Comparison of ENCODE assay signal across 8 mouse cellular contexts in the genomic region with DNA sequence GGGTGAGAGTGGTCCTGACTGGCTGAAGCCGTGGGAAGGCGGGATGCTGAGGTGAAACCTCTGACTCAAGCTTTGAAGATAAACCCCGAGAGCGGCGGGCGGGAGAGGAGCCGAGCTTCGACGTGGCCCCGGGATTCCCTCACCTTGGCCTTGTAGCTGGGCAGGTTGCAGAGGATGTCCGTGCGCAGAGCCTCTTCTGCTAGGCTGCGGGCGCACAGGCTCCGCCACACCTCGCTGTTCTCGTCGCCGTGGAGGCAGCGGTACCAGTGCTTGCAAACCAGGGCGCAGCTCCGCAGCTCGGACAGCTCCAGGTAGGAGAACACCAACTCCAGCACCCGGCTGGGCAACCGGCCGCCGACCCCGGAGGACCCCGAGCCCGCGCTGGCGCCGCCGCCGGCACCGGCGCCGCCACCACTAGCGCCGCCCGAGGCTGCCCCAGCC. TPM values are rescaled to one million over a fixed set of nuclear protein-coding genes. Genes with fewer than 3 reads are reported as not detected.
DNase-seq lines count a peak whose midpoint lies in the region; ATAC-seq and TF ChIP-seq lines count a peak whose summit lies in the region.

No protein-coding gene starts in this region.

- 0% methylated on average over 38 of the region's 41 CpGs for WGBS in forebrain, embryonic 11.5 days
- 0% methylated on average over 37 of the region's 41 CpGs for WGBS in hindbrain, embryonic 12.5 days

- H3K4me2 ChIP-seq in forebrain, embryonic 11.5 days (ENCODE audit: low read depth, low read length, severe bottlenecking): peak overlapping the region; percentile 54
- H3K4me2 ChIP-seq in hindbrain, embryonic 12.5 days (replicated peaks): peak overlapping the region; percentile 76

- H3K36me3 ChIP-seq in forebrain, embryonic 11.5 days (ENCODE audit: control insufficient read depth, insufficient read depth, low read length): no peaks in the 10 kb centered on the region
- no peaks in the 10 kb centered on the region for H3K36me3 ChIP-seq in hindbrain, embryonic 12.5 days

- peaks cover 2% of the 10 kb centered on the region; the same call in 1 of the 2 replicates for H3K4me1 ChIP-seq in forebrain, embryonic 11.5 days (replicated peaks; ENCODE audit: control insufficient read depth, insufficient read depth, low read length)
- H3K4me1 ChIP-seq in hindbrain, embryonic 12.5 days: peaks cover 27% of the 10 kb centered on the region

- intact Hi-C loops in gastrocnemius, adult 2 months (cut with DNase I): loop anchor here (2.0 to 10.0 kb wide), 2 partner anchors 302 to 816 kb away; partner anchors contain the start of genes 0610012G03Rik, Lmln and Ncbp2
- intact Hi-C loops in left cerebral cortex, adult 2 months (cut with DNase I): loop anchor here (2.0 to 10.0 kb wide), 4 partner anchors 30 to 302 kb away; partner anchors contain the start of genes 0610012G03Rik, Ncbp2 and Rnf168

- ATAC-seq in forebrain, embryonic 11.5 days (replicated peaks; ENCODE audit: low FRiP score): no peak; the same call in 1 of the 2 replicates
- peak; percentile 72 for ATAC-seq in hindbrain, embryonic 12.5 days (ENCODE audit: low FRiP score)
- peak; percentile 23; the same call in 1 of the 2 replicates for ATAC-seq in megakaryocyte, adult 5-6 weeks (ENCODE audit: poor library complexity, severe bottlenecking)

- no peak for TF ChIP-seq CTCF in gastrocnemius, adult 2 months (IDR thresholded peaks at IDR 0.05)
- no peak for TF ChIP-seq CTCF in left cerebral cortex, adult 2 months (IDR thresholded peaks at IDR 0.05)

- H3K27ac ChIP-seq in gastrocnemius, adult 2 months: peak overlapping the region; percentile 96
- H3K27ac ChIP-seq in forebrain, embryonic 11.5 days (ENCODE audit: low read depth, low read length): peak overlapping the region; percentile 91
- H3K27ac ChIP-seq in hindbrain, embryonic 12.5 days: peak overlapping the region; percentile 94
- H3K27ac ChIP-seq in left cerebral cortex, adult 2 months: peak overlapping the region; percentile 86

- H3K9ac ChIP-seq in forebrain, embryonic 11.5 days (ENCODE audit: low read length): peak overlapping the region; percentile 89
- peak overlapping the region; percentile 97 for H3K9ac ChIP-seq in hindbrain, embryonic 12.5 days

- no peaks in the 10 kb centered on the region for H3K27me3 ChIP-seq in forebrain, embryonic 11.5 days (ENCODE audit: control insufficient read depth, insufficient read depth, low read length)
- H3K27me3 ChIP-seq in hindbrain, embryonic 12.5 days: no peaks in the 10 kb centered on the region

- peak overlapping the region; percentile 92 for H3K4me3 ChIP-seq in gastrocnemius, adult 2 months
- H3K4me3 ChIP-seq in forebrain, embryonic 11.5 days (ENCODE audit: low read depth, low read length): peak overlapping the region; percentile 93
- H3K4me3 ChIP-seq in hindbrain, embryonic 12.5 days: peak overlapping the region; percentile 89
- H3K4me3 ChIP-seq in left cerebral cortex, adult 2 months: peak overlapping the region; percentile 73

- no peaks in the 10 kb centered on the region for H3K9me3 ChIP-seq in forebrain, embryonic 11.5 days (ENCODE audit: control insufficient read depth, low read length)
- H3K9me3 ChIP-seq in hindbrain, embryonic 12.5 days (replicated peaks): no peaks in the 10 kb centered on the region

- no peak for DNase-seq in gastrocnemius, adult 2 months
- no peak for DNase-seq in gastrocnemius, postnatal 10 days
- peak; percentile 40 for DNase-seq in c-Kit-positive CD71-positive TER-119-negative erythroid progenitor cells, embryonic 14.5 days (ENCODE audit: low read depth)
- peak; percentile 77 for DNase-seq in forebrain, embryonic 11.5 days (ENCODE audit: low spot score)
- peak in 1 of 2 experiments; percentile 60 for DNase-seq in left cerebral cortex, adult 2 months (ENCODE audit: extremely low spot score in 1 of 2, low spot score in 2 of 2)
- DNase-seq in spleen, adult 12 weeks (ENCODE audit: low spot score): peak; percentile 55

RNA-seq across cellular contexts. Expression of gene Fbxo45, which starts 0.6 kb away (rescaled TPM):
- 10 to 100 TPM; 15.1 to 16.6 TPM for total RNA-seq in gastrocnemius, adult 2 months (2021)
- total RNA-seq in gastrocnemius, postnatal 10 days (2021): 10 to 100 TPM; 11.2 to 11.6 TPM
- 28.0 and 31.1 TPM in 2 replicates for polyA plus RNA-seq in forebrain, embryonic 11.5 days (2014; fragmentation: Nextera tagmentation; extraction: Ambion mirVana)
- polyA plus RNA-seq in hindbrain, embryonic 12.5 days (2016; fragmentation: Nextera tagmentation; extraction: Ambion mirVana): 26.1 and 28.4 TPM in 2 replicates
- total RNA-seq in left cerebral cortex, adult 2 months (2021): 10 to 100 TPM; 46.6 to 50.7 TPM
- 10.9 and 13.9 TPM in 2 replicates for total RNA-seq in megakaryocyte, adult 5-6 weeks (2015)
- total RNA-seq in megakaryocyte, adult 5-6 weeks (2017): 15.4 TPM in 2 replicates

RNA-seq across cellular contexts. Expression of gene Wdr53, which starts 0.7 kb away (rescaled TPM):
- 1 to 10 TPM; 6.2 to 7.8 TPM for total RNA-seq in gastrocnemius, adult 2 months (2021)
- 1 to 10 TPM; 6.1 to 7.3 TPM for total RNA-seq in gastrocnemius, postnatal 10 days (2021)
- polyA plus RNA-seq in forebrain, embryonic 11.5 days (2014; fragmentation: Nextera tagmentation; extraction: Ambion mirVana): 17.4 and 20.3 TPM in 2 replicates
- 17.1 and 18.5 TPM in 2 replicates for polyA plus RNA-seq in hindbrain, embryonic 12.5 days (2016; fragmentation: Nextera tagmentation; extraction: Ambion mirVana)
- 10 to 100 TPM in 1 of 2 experiments, 1 to 10 TPM in 1; 9.3 to 12.0 TPM for total RNA-seq in left cerebral cortex, adult 2 months (2021)
- total RNA-seq in megakaryocyte, adult 5-6 weeks (2015): 12.4 and 16.6 TPM in 2 replicates
- 19.4 and 19.8 TPM in 2 replicates for total RNA-seq in megakaryocyte, adult 5-6 weeks (2017)

RNA-seq across cellular contexts. Expression of gene Smco1, which starts 24.9 kb away (rescaled TPM):
- total RNA-seq in gastrocnemius, adult 2 months (2021): 10 to 100 TPM; 59.1 to 76.9 TPM
- total RNA-seq in gastrocnemius, postnatal 10 days (2021): 10 to 100 TPM; 13.1 to 18.3 TPM
- not detected in 2 replicates for polyA plus RNA-seq in forebrain, embryonic 11.5 days (2014; fragmentation: Nextera tagmentation; extraction: Ambion mirVana)
- 0.14 TPM in 1 of 2 replicates, not detected in the other for polyA plus RNA-seq in hindbrain, embryonic 12.5 days (2016; fragmentation: Nextera tagmentation; extraction: Ambion mirVana)
- total RNA-seq in left cerebral cortex, adult 2 months (2021): under 1 TPM in 1 of 2 experiments, not detected in 1; 0.40 TPM
- total RNA-seq in megakaryocyte, adult 5-6 weeks (2015): not detected in 2 replicates
- total RNA-seq in megakaryocyte, adult 5-6 weeks (2017): not detected in 2 replicates

RNA-seq across cellular contexts. Expression of gene Rnf168, which starts 30.9 kb away (rescaled TPM):
- total RNA-seq in gastrocnemius, adult 2 months (2021): 10 to 100 TPM in 1 of 2 experiments, 1 to 10 TPM in 1; 8.6 to 10.5 TPM
- total RNA-seq in gastrocnemius, postnatal 10 days (2021): 10 to 100 TPM; 11.6 to 13.4 TPM
- polyA plus RNA-seq in forebrain, embryonic 11.5 days (2014; fragmentation: Nextera tagmentation; extraction: Ambion mirVana): 36.6 and 40.9 TPM in 2 replicates
- polyA plus RNA-seq in hindbrain, embryonic 12.5 days (2016; fragmentation: Nextera tagmentation; extraction: Ambion mirVana): 32.7 and 33.9 TPM in 2 replicates
- total RNA-seq in left cerebral cortex, adult 2 months (2021): 10 to 100 TPM; 25.3 to 27.8 TPM
- total RNA-seq in megakaryocyte, adult 5-6 weeks (2015): 11.8 and 13.1 TPM in 2 replicates
- total RNA-seq in megakaryocyte, adult 5-6 weeks (2017): 42.2 and 44.2 TPM in 2 replicates

Comparison
In these comparisons a context has a peak if more than half of its experiments do, and no peak if none do; other contexts are left out.
1. DNase-seq: peak in c-Kit-positive CD71-positive TER-119-negative erythroid progenitor cells, embryonic 14.5 days (single experiment), forebrain, embryonic 11.5 days (single experiment) and spleen, adult 12 weeks (single experiment); none in gastrocnemius, adult 2 months (single experiment) and gastrocnemius, postnatal 10 days (single experiment).
2. RNA of gene Smco1, which starts 24.9 kb away (total RNA-seq): 59.1 to 76.9 TPM in gastrocnemius, adult 2 months and 13.1 to 18.3 TPM in gastrocnemius, postnatal 10 days; 0.40 TPM in left cerebral cortex, adult 2 months and not detected in megakaryocyte, adult 5-6 weeks; every median in the first group is over 10 times any median in the second.
3. Peak in every context shown above with its lines, with median percentiles within 50 percentile points of each other: H3K27ac ChIP-seq and H3K4me3 ChIP-seq.